Mouse (Mus musculus) heart, embryonic 10.5 days (tissue): ENCODE data around the gene Slc9a1. TPM values are rescaled to one million over a fixed set of nuclear protein-coding genes. Genes with fewer than 3 reads are reported as not detected.

Source experiments
- DNase-seq: peaks from one replicate; pipeline ENCODE4 v3.0.0-alpha.2; 2017; ENCODE audit warnings: low spot score
- H3K27ac ChIP-seq: fragments of 300-500 bp; sonication (generic); 2 replicates; pipeline ENCODE4 v1.5.1; 2016; ENCODE audit warnings: mild to moderate bottlenecking
- H3K27me3 ChIP-seq: fragments of 300-500 bp; sonication (generic); 2 replicates; pipeline ENCODE4 v1.6.1; 2016; ENCODE audit warnings: mild to moderate bottlenecking; ENCODE audit not compliant: poor library complexity, insufficient read depth, severe bottlenecking
- H3K36me3 ChIP-seq: fragments of 300-500 bp; sonication (generic); 2 replicates; pipeline ENCODE4 v1.6.1; 2016; ENCODE audit warnings: mild to moderate bottlenecking, moderate library complexity
- H3K4me1 ChIP-seq: fragments of 300-500 bp; sonication (generic); 2 replicates; pipeline ENCODE4 v1.6.1; 2016; ENCODE audit warnings: mild to moderate bottlenecking
- H3K4me3 ChIP-seq: fragments of 300-500 bp; sonication (generic); 2 replicates; pipeline ENCODE4 v1.5.1; 2016; ENCODE audit warnings: mild to moderate bottlenecking, moderate library complexity
- H3K9me3 ChIP-seq: fragments of 300-500 bp; sonication (generic); 2 replicates; pipeline ENCODE4 v1.6.1; 2016; ENCODE audit warnings: mild to moderate bottlenecking, moderate library complexity
- WGBS: fragments of 180-500 bp; shearing (Covaris S2); methylation state at CpG from one replicate; pipeline ENCODE4 v1.1.7; 2016; 5-methylcytosine and 5-hydroxymethylcytosine counted together
- polyA plus RNA-seq: library from polyadenylated mRNA; unstranded; fragments of >200 nt; fragmentation: Nextera tagmentation; extraction: Ambion mirVana; gene quantifications from 2 replicates; pipeline ENCODE4 v1.2.1, GENCODE M21; 2016

Gene Slc9a1
- polyA plus RNA-seq, 1 experiment from 2014 or later, result 7.6 TPM

- Histone ChIP-seq H3K27ac (no peak overlapping the region), H3K36me3 (peaks cover 55% of the 10 kb centered on the region), H3K4me1 (peaks cover 29% of the 10 kb centered on the region), H3K9me3 (no peaks in the 10 kb centered on the region), H3K4me3 (no peak overlapping the region), H3K27me3 (no peaks in the 10 kb centered on the region)
- DNase-seq, result no peak
- WGBS, result 76% methylated on average over 16 of the region's 16 CpGs
Observed at GRCm38 (mm10) chr4:133412575-133413540, 43.4 kb downstream of the Slc9a1 start.

- no peak for DNase-seq
- Histone ChIP-seq H3K36me3 (peaks cover 63% of the 10 kb centered on the region), H3K4me3 (no peak overlapping the region), H3K4me1 (peaks cover 22% of the 10 kb centered on the region; the same call in 1 of the 2 replicates), H3K27me3 (no peaks in the 10 kb centered on the region), H3K9me3 (no peaks in the 10 kb centered on the region), H3K27ac (no peak overlapping the region)
- 89% methylated on average over 7 of the region's 7 CpGs for WGBS
Observed at GRCm38 (mm10) chr4:133413617-133414016, 44.1 kb downstream of the Slc9a1 start.

GRCm38 (mm10) chr4:133414920-133415319 is 45.4 kb downstream of the Slc9a1 start:
- WGBS, result 63% methylated on average over 4 of the region's 4 CpGs
- peaks cover 69% of the 10 kb centered on the region for H3K36me3 ChIP-seq
- no peak overlapping the region for H3K4me3 ChIP-seq
- peak overlapping the region; percentile 22 for H3K27ac ChIP-seq
- H3K27me3 ChIP-seq, result no peaks in the 10 kb centered on the region
- H3K9me3 ChIP-seq, result no peaks in the 10 kb centered on the region
- H3K4me1 ChIP-seq, result peaks cover 28% of the 10 kb centered on the region; the same call in 1 of the 2 replicates
- no peak for DNase-seq

GRCm38 (mm10) chr4:133419312-133420004 is 50.0 kb downstream of the Slc9a1 start:
- Histone ChIP-seq H3K27ac (0 out of 2 replicates have a peak overlapping the region, but pooled peaks have one; percentile 29), H3K27me3 (no peaks in the 10 kb centered on the region), H3K4me1 (peaks cover 12% of the 10 kb centered on the region; the same call in 1 of the 2 replicates), H3K36me3 (peaks cover 73% of the 10 kb centered on the region), H3K9me3 (no peaks in the 10 kb centered on the region), H3K4me3 (no peak overlapping the region)
- 63% methylated on average over 14 of the region's 14 CpGs for WGBS
- no peak for DNase-seq

GRCm38 (mm10) chr4:133421989-133422388 is 52.5 kb downstream of the Slc9a1 start:
- H3K36me3 ChIP-seq, result peaks cover 55% of the 10 kb centered on the region
- WGBS, result 89% methylated on average over 12 of the region's 12 CpGs
- no peak for DNase-seq

GRCm38 (mm10) chr4:133422601-133423000 is 53.1 kb downstream of the Slc9a1 start:
- no peak overlapping the region for H3K27ac ChIP-seq
- H3K4me3 ChIP-seq, result no peak overlapping the region
- H3K36me3 ChIP-seq, result peaks cover 49% of the 10 kb centered on the region
- 87% methylated on average over 15 of the region's 15 CpGs for WGBS
- H3K9me3 ChIP-seq, result no peaks in the 10 kb centered on the region
- peaks cover 6% of the 10 kb centered on the region for H3K4me1 ChIP-seq
- H3K27me3 ChIP-seq, result no peaks in the 10 kb centered on the region
- DNase-seq, result no peak

More at GRCm38 (mm10) chr4:133421989-133422388, 52.5 kb downstream of the Slc9a1 start:
- Histone ChIP-seq H3K4me3 (no peak overlapping the region), H3K27ac (no peak overlapping the region), H3K27me3 (no peaks in the 10 kb centered on the region), H3K4me1 (peaks cover 6% of the 10 kb centered on the region), H3K9me3 (no peaks in the 10 kb centered on the region)

GRCm38 (mm10) chr4:133423108-133423507 is 53.6 kb downstream of the Slc9a1 start:
- Histone ChIP-seq H3K27me3 (no peaks in the 10 kb centered on the region), H3K36me3 (peaks cover 44% of the 10 kb centered on the region), H3K4me3 (no peak overlapping the region), H3K27ac (no peak overlapping the region), H3K9me3 (no peaks in the 10 kb centered on the region), H3K4me1 (peaks cover 6% of the 10 kb centered on the region)
- WGBS, result 46% methylated on average over 6 of the region's 6 CpGs
- no peak for DNase-seq

- H3K9me3 ChIP-seq, result no peaks in the 10 kb centered on the region
- no peaks in the 10 kb centered on the region for H3K27me3 ChIP-seq
- 84% methylated on average over 6 of the region's 6 CpGs for WGBS
- peaks cover 6% of the 10 kb centered on the region for H3K4me1 ChIP-seq
- no peak overlapping the region for H3K4me3 ChIP-seq
- no peak overlapping the region for H3K27ac ChIP-seq
- no peak for DNase-seq
- peaks cover 38% of the 10 kb centered on the region for H3K36me3 ChIP-seq
Observed at GRCm38 (mm10) chr4:133423691-133424090, 54.2 kb downstream of the Slc9a1 start.

- H3K36me3 ChIP-seq, result peaks cover 37% of the 10 kb centered on the region
- no peaks in the 10 kb centered on the region for H3K27me3 ChIP-seq
- no peak overlapping the region for H3K27ac ChIP-seq
- peak; percentile 90 for DNase-seq
- peaks cover 5% of the 10 kb centered on the region for H3K4me1 ChIP-seq
- H3K4me3 ChIP-seq, result no peak overlapping the region
- WGBS, result 38% methylated on average over 4 of the region's 4 CpGs
- H3K9me3 ChIP-seq, result no peaks in the 10 kb centered on the region
Observed at GRCm38 (mm10) chr4:133424100-133424499, 54.6 kb downstream of the Slc9a1 start.

- H3K4me1 ChIP-seq, result no peaks in the 10 kb centered on the region; the same call in none of the 2 replicates
Observed at GRCm38 (mm10) chr4:133426141-133426540, 56.6 kb downstream of the Slc9a1 start.

GRCm38 (mm10) chr4:133431508-133431907 is 62.0 kb downstream of the Slc9a1 start:
- Histone ChIP-seq H3K36me3 (no peaks in the 10 kb centered on the region), H3K4me1 (peaks cover 9% of the 10 kb centered on the region), H3K9me3 (no peaks in the 10 kb centered on the region), H3K4me3 (no peak overlapping the region), H3K27me3 (peaks cover 4% of the 10 kb centered on the region; the same call in 1 of the 2 replicates), H3K27ac (no peak overlapping the region)
- 82% methylated on average over 6 of the region's 6 CpGs for WGBS
- no peak for DNase-seq

More at GRCm38 (mm10) chr4:133426141-133426540, 56.6 kb downstream of the Slc9a1 start:
- no peaks in the 10 kb centered on the region for H3K27me3 ChIP-seq
- DNase-seq, result no peak
- H3K4me3 ChIP-seq, result no peak overlapping the region
- WGBS, result 65% methylated on average over 5 of the region's 5 CpGs
- H3K27ac ChIP-seq, result no peak overlapping the region
- peaks cover 18% of the 10 kb centered on the region for H3K36me3 ChIP-seq
- H3K9me3 ChIP-seq, result no peaks in the 10 kb centered on the region

GRCm38 (mm10) chr4:133432560-133433171 is 63.2 kb downstream of the Slc9a1 start:
- Histone ChIP-seq H3K27me3 (peaks cover 4% of the 10 kb centered on the region; the same call in 1 of the 2 replicates), H3K36me3 (no peaks in the 10 kb centered on the region), H3K4me1 (peaks cover 9% of the 10 kb centered on the region), H3K9me3 (no peaks in the 10 kb centered on the region), H3K4me3 (peak overlapping the region; percentile 19; the same call in 1 of the 2 replicates), H3K27ac (no peak overlapping the region)
- WGBS, result 15% methylated on average over 17 of the region's 17 CpGs
- no peak for DNase-seq
